Mouse (Mus musculus) brain, embryonic 14.5 days (tissue): ENCODE results near the gene B4galt2.

Experiments
- CTCF ChIP-seq: fragments of 200-500 bp; IDR thresholded peaks from 2 replicates; pipeline ENCODE4 v1.5.1; 2012; ENCODE audit warnings: inconsistent platforms, mild to moderate bottlenecking, moderate library complexity, borderline replicate concordance; ENCODE audit not compliant: insufficient read depth, insufficient read length; ENCODE audit errors: extremely low read depth
- POLR2A ChIP-seq: fragments of 200-500 bp; IDR thresholded peaks from 2 replicates; pipeline ENCODE4 v1.6.1; 2012; ENCODE audit warnings: mild to moderate bottlenecking, inconsistent platforms, borderline replicate concordance; ENCODE audit not compliant: poor library complexity, insufficient read depth, insufficient read length, severe bottlenecking; ENCODE audit errors: extremely low read depth

- no peak for TF ChIP-seq CTCF
- TF ChIP-seq POLR2A, result no peak
These were observed 30.1 kb upstream of the B4galt2 start for GRCm38 (mm10) chr4:117913421-117913820.
